Mouse (Mus musculus): ENCODE results near the gene Adora3.

DNA sequence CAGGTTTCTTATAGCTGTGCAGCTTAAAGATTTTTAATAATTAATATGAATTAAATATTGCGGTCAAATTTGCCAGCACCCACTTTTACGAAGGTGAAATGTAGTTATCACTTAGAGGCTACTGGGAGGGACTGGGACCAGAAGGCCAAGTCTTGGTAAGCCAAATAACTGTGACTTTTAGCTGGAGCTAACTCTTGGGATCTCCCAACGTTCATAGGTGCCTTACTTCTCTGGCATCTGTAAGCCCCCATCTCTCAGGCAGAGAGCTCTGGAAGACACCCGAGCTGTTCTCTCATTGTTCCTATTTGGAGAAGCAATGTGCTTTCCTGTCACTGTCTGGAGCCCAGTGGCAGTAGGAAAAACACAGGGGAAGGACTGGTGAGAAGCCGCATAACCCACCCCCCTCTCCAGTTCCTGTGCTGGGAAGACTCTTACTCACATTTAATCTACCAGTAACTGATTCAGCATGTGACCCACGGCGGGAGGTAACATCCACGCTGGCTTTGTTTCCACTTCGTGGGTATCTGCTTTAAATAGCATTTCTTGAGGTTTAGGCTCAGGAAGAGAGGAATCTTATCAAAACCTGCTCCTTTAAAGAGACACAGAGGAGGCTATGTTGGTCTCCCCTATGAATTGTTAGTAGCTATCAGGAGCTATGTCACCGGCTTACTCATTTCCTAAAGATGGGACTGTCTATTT is 47.1 kb downstream of the Adora3 start:
- TF ChIP-seq CTCF (IDR thresholded peaks at IDR 0.05) (no peak), POLR2A (IDR thresholded peaks at IDR 0.05; ENCODE audit: insufficient read depth, low read depth, low read length) (no peak)

Data from heart, adult 2 months (tissue).